Mouse (Mus musculus): ENCODE measurements at regions not wholly inside any gene's neighbourhood (a gene's known extent, or its start where the extent isn't known, plus 50 kb on each side); places are given as distances from the start of the nearest gene placed in this dataset.

GRCm38 (mm10) chr6:36645415-36645814 lies 164.6 kb downstream of the Ptn start:
- H3K4me3 ChIP-seq = no peak overlapping the region
- WGBS = 58% methylated on average over 2 of the region's 2 CpGs
- no peak for ATAC-seq (ENCODE audit: low FRiP score, low read depth)
- H3K4me2 ChIP-seq = no peak overlapping the region
- H3K9ac ChIP-seq = no peak overlapping the region
- peaks cover 8% of the 10 kb centered on the region for H3K4me1 ChIP-seq (replicated peaks)
- no peaks in the 10 kb centered on the region for H3K9me3 ChIP-seq
- peak overlapping the region; percentile 42; the same call in 1 of the 2 replicates for H3K27ac ChIP-seq (replicated peaks)
- no peaks in the 10 kb centered on the region for H3K27me3 ChIP-seq
- H3K36me3 ChIP-seq = no peaks in the 10 kb centered on the region

- Histone ChIP-seq H3K4me3 (no peak overlapping the region), H3K27ac (replicated peaks) (peak overlapping the region; percentile 42), H3K4me1 (replicated peaks) (peaks cover 8% of the 10 kb centered on the region), H3K9ac (no peak overlapping the region), H3K36me3 (no peaks in the 10 kb centered on the region), H3K27me3 (no peaks in the 10 kb centered on the region), H3K4me2 (no peak overlapping the region), H3K9me3 (no peaks in the 10 kb centered on the region)
- 10% methylated on average over 7 of the region's 7 CpGs for WGBS
- ATAC-seq (ENCODE audit: low FRiP score, low read depth) = peak; percentile 92
Measured at GRCm38 (mm10) chr6:36644880-36645279, 165.1 kb downstream of the Ptn start.

GRCm38 (mm10) chr6:36637031-36637430 lies 173.0 kb downstream of the Ptn start:
- H3K4me2 ChIP-seq = no peak overlapping the region
- 77% methylated on average over 2 of the region's 2 CpGs for WGBS
- H3K27me3 ChIP-seq = no peaks in the 10 kb centered on the region
- H3K4me1 ChIP-seq (replicated peaks) = no peaks in the 10 kb centered on the region
- H3K36me3 ChIP-seq = no peaks in the 10 kb centered on the region
- no peaks in the 10 kb centered on the region for H3K9me3 ChIP-seq
- ATAC-seq (ENCODE audit: low FRiP score, low read depth) = no peak
- H3K27ac ChIP-seq (replicated peaks) = no peak overlapping the region
- no peak overlapping the region for H3K9ac ChIP-seq
- H3K4me3 ChIP-seq = no peak overlapping the region

GRCm38 (mm10) chr6:36627648-36628047 lies 182.4 kb downstream of the Ptn start:
- Histone ChIP-seq H3K9me3 (no peaks in the 10 kb centered on the region), H3K9ac (no peak overlapping the region), H3K27me3 (no peaks in the 10 kb centered on the region), H3K4me1 (replicated peaks) (no peaks in the 10 kb centered on the region), H3K4me2 (no peak overlapping the region), H3K36me3 (no peaks in the 10 kb centered on the region), H3K4me3 (no peak overlapping the region), H3K27ac (replicated peaks) (no peak overlapping the region)
- 62% methylated on average over 2 of the region's 2 CpGs for WGBS
- no peak for ATAC-seq (ENCODE audit: low FRiP score, low read depth)

GRCm38 (mm10) chr6:36608281-36608970 lies 201.6 kb downstream of the Ptn start:
- no peak overlapping the region for H3K4me3 ChIP-seq
- ATAC-seq (ENCODE audit: low FRiP score, low read depth) = no peak
- H3K36me3 ChIP-seq = no peaks in the 10 kb centered on the region
- no peaks in the 10 kb centered on the region for H3K4me1 ChIP-seq (replicated peaks)
- H3K27ac ChIP-seq (replicated peaks) = no peak overlapping the region
- no peaks in the 10 kb centered on the region for H3K27me3 ChIP-seq
- H3K9ac ChIP-seq = no peak overlapping the region
- H3K9me3 ChIP-seq = no peaks in the 10 kb centered on the region
- H3K4me2 ChIP-seq = no peak overlapping the region
- 52% methylated on average over 10 of the region's 10 CpGs for WGBS

- H3K4me1 ChIP-seq (replicated peaks) = no peaks in the 10 kb centered on the region
- H3K9me3 ChIP-seq = no peaks in the 10 kb centered on the region
- H3K4me3 ChIP-seq = no peak overlapping the region
- H3K27ac ChIP-seq (replicated peaks) = no peak overlapping the region
- WGBS = 76% methylated on average over 4 of the region's 4 CpGs
- H3K27me3 ChIP-seq = no peaks in the 10 kb centered on the region
- no peak for ATAC-seq (ENCODE audit: low FRiP score, low read depth)
- no peak overlapping the region for H3K9ac ChIP-seq
- H3K4me2 ChIP-seq = no peak overlapping the region
- no peaks in the 10 kb centered on the region for H3K36me3 ChIP-seq
Measured at GRCm38 (mm10) chr6:36605578-36606205, 204.3 kb downstream of the Ptn start.

- Histone ChIP-seq H3K36me3 (no peaks in the 10 kb centered on the region), H3K4me1 (replicated peaks) (no peaks in the 10 kb centered on the region), H3K9me3 (no peaks in the 10 kb centered on the region), H3K4me2 (no peak overlapping the region), H3K4me3 (no peak overlapping the region), H3K27me3 (no peaks in the 10 kb centered on the region), H3K27ac (replicated peaks) (no peak overlapping the region), H3K9ac (no peak overlapping the region)
- ATAC-seq (ENCODE audit: low FRiP score, low read depth) = no peak
- 83% methylated on average over 3 of the region's 3 CpGs for WGBS
Measured at GRCm38 (mm10) chr6:36604802-36605201, 205.2 kb downstream of the Ptn start.

GRCm38 (mm10) chr6:36596574-36596973 lies 208.7 kb downstream of the Chrm2 start:
- Histone ChIP-seq H3K9me3 (no peaks in the 10 kb centered on the region), H3K4me2 (no peak overlapping the region), H3K4me3 (no peak overlapping the region), H3K4me1 (replicated peaks) (no peaks in the 10 kb centered on the region), H3K9ac (no peak overlapping the region), H3K27ac (replicated peaks) (no peak overlapping the region), H3K36me3 (no peaks in the 10 kb centered on the region), H3K27me3 (no peaks in the 10 kb centered on the region)
- no peak for ATAC-seq (ENCODE audit: low FRiP score, low read depth)
- WGBS = 51% methylated on average over 3 of the region's 3 CpGs

GRCm38 (mm10) chr6:36590881-36591630 lies 203.2 kb downstream of the Chrm2 start:
- Histone ChIP-seq H3K36me3 (no peaks in the 10 kb centered on the region), H3K27me3 (no peaks in the 10 kb centered on the region), H3K27ac (replicated peaks) (no peak overlapping the region), H3K4me3 (no peak overlapping the region), H3K4me2 (no peak overlapping the region), H3K4me1 (replicated peaks) (no peaks in the 10 kb centered on the region), H3K9me3 (no peaks in the 10 kb centered on the region), H3K9ac (no peak overlapping the region)
- no peak for ATAC-seq (ENCODE audit: low FRiP score, low read depth)
- 70% methylated on average over 16 of the region's 16 CpGs for WGBS

- Histone ChIP-seq H3K9ac (no peak overlapping the region), H3K27me3 (no peaks in the 10 kb centered on the region), H3K4me2 (no peak overlapping the region), H3K27ac (replicated peaks) (no peak overlapping the region), H3K4me3 (no peak overlapping the region), H3K36me3 (no peaks in the 10 kb centered on the region), H3K4me1 (replicated peaks) (no peaks in the 10 kb centered on the region), H3K9me3 (no peaks in the 10 kb centered on the region)
- ATAC-seq (ENCODE audit: low FRiP score, low read depth) = no peak
- WGBS = 98% methylated on average over 3 of the region's 3 CpGs
Measured at GRCm38 (mm10) chr6:36581043-36581442, 193.2 kb downstream of the Chrm2 start.

Data from hindbrain, embryonic 15.5 days (tissue).